Comparison of ENCODE assay signal across 8 mouse cellular contexts in the genomic region with DNA sequence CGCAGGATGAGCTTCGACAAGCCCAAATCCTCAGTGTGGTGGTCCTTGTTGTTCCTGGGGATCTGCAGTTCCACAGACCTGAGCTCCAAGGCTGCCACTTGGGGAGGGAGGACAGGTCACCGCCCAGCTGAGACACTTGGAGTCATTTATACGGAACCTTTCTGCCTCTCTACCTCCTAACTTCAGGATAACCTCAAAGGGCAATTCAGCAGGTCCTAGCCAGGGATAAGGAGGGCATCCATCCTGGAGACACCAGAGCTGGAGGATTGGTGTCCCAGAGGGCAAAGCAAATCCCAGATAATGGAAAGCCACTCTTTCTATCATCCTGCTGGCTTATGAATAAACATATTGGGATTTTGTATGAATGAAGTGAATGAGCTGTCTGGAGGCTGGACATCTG. TPM values are rescaled to one million over a fixed set of nuclear protein-coding genes. Genes with fewer than 3 reads are reported as not detected.
ATAC-seq lines count a peak whose summit lies in the region.
"Had no signal": no experiment of that assay in that cellular context is flagged by ENCODE, and none has a peak within 500 bp of the region (broad histone marks: within the 10 kb centered on the region; RNA-seq: fewer than 3 reads in every experiment).

Tgm7 (minus strand) TSS at position 101 of the 400 bp plus-strand sequence.

- ATAC-seq in heart, embryonic 13.5 days (ENCODE audit: extremely low read depth, insufficient number of reproducible peaks, low FRiP score, low TSS enrichment): no peak
- ATAC-seq in heart, embryonic 11.5 days (replicated peaks; ENCODE audit: insufficient number of reproducible peaks, low FRiP score, low TSS enrichment): no peak
- ATAC-seq: activated CD4-positive, CD25-positive, alpha-beta regulatory T cell, adult 4 months; CD4-positive, CD25-positive, alpha-beta regulatory T cell, adult 4 months; Patski had no signal

- no peaks in the 10 kb centered on the region for H3K9me3 ChIP-seq in heart, embryonic 13.5 days
- H3K9me3 ChIP-seq in heart, embryonic 11.5 days (replicated peaks; ENCODE audit: control insufficient read depth, low read length): no peaks in the 10 kb centered on the region
- H3K9me3 ChIP-seq: G1E had no signal

- H3K4me2 ChIP-seq in heart, embryonic 13.5 days: 0 out of 2 replicates have a peak within 1 kb of the TSS, but pooled peaks have one; percentile 1
- no peak within 1 kb of the TSS for H3K4me2 ChIP-seq in heart, embryonic 11.5 days

- no peak within 1 kb of the TSS for H3K4me3 ChIP-seq in heart, embryonic 13.5 days
- H3K4me3 ChIP-seq in heart, embryonic 11.5 days (ENCODE audit: low read depth, low read length): no peak within 1 kb of the TSS

- peaks cover 9% of the 10 kb centered on the region for H3K4me1 ChIP-seq in heart, embryonic 13.5 days
- 0 out of 2 replicates have a peak, but pooled peaks cover 2% of the 10 kb centered on the region for H3K4me1 ChIP-seq in heart, embryonic 11.5 days (ENCODE audit: control insufficient read depth, insufficient read depth, low read length)

- no peaks in the 10 kb centered on the region for H3K27me3 ChIP-seq in heart, embryonic 13.5 days (replicated peaks)
- H3K27me3 ChIP-seq in heart, embryonic 11.5 days (ENCODE audit: control insufficient read depth, insufficient read depth, low read length): no peaks in the 10 kb centered on the region

- no peak within 1 kb of the TSS for H3K27ac ChIP-seq in heart, embryonic 13.5 days (replicated peaks)
- H3K27ac ChIP-seq in heart, embryonic 11.5 days (ENCODE audit: low read depth, low read length): no peak within 1 kb of the TSS

- 78% methylated on average over 4 of the region's 4 CpGs for WGBS in heart, embryonic 13.5 days
- WGBS in heart, embryonic 11.5 days (ENCODE audit: insufficient replicate concordance): 85% methylated on average over 4 of the region's 4 CpGs

- H3K36me3 ChIP-seq in heart, embryonic 13.5 days: no peaks in the 10 kb centered on the region
- H3K36me3 ChIP-seq in heart, embryonic 11.5 days (ENCODE audit: control insufficient read depth, insufficient read depth, low read length): no peaks in the 10 kb centered on the region
- H3K36me3 ChIP-seq: G1E had no signal

- no peak within 1 kb of the TSS for H3K9ac ChIP-seq in heart, embryonic 13.5 days
- no peak within 1 kb of the TSS for H3K9ac ChIP-seq in heart, embryonic 11.5 days (ENCODE audit: low read depth, low read length)

RNA-seq across cellular contexts. Expression of gene Tgm7, which starts in this region (rescaled TPM):
- polyA plus RNA-seq in heart, embryonic 13.5 days (2015; fragmentation: Nextera tagmentation; extraction: Ambion mirVana): not detected in 2 replicates
- polyA plus RNA-seq in heart, embryonic 11.5 days (2014; fragmentation: Nextera tagmentation; extraction: Ambion mirVana): not detected in 2 replicates
- polyA plus RNA-seq: adrenal gland, adult 2 months; C2C12; G1E; Patski had no signal
